Mouse (Mus musculus) small intestine, adult 2 months (tissue): ENCODE results near the gene Tmem150c. TPM values are rescaled to one million over a fixed set of nuclear protein-coding genes. Genes with fewer than 3 reads are reported as not detected.

Source experiments
- H3K27ac ChIP-seq: fragments of 200-500 bp; 2 replicates; pipeline ENCODE4 v1.5.1; 2012; ENCODE audit warnings: low read depth, low read length, control low read depth, inconsistent platforms; ENCODE audit not compliant: insufficient read depth
- H3K27me3 ChIP-seq: fragments of 200-500 bp; 2 replicates; pipeline ENCODE4 v1.6.1; 2012; ENCODE audit warnings: mild to moderate bottlenecking, moderate library complexity, low read length, inconsistent platforms; ENCODE audit not compliant: control insufficient read depth, insufficient read depth
- H3K36me3 ChIP-seq: fragments of 200-500 bp; 2 replicates; pipeline ENCODE4 v1.6.1; 2012; ENCODE audit warnings: mild to moderate bottlenecking, low read length, control low read depth, inconsistent platforms; ENCODE audit not compliant: control insufficient read depth, insufficient read depth
- H3K4me1 ChIP-seq: fragments of 200-500 bp; 2 replicates; pipeline ENCODE4 v1.6.1; 2012; ENCODE audit warnings: low read length, inconsistent platforms, mixed read lengths; ENCODE audit not compliant: control insufficient read depth, insufficient read depth, insufficient read length
- H3K4me3 ChIP-seq: fragments of 200-500 bp; 2 replicates; pipeline ENCODE4 v1.5.1; 2012; ENCODE audit warnings: low read depth, mild to moderate bottlenecking, control low read depth, inconsistent platforms, low read length, moderate library complexity
- CTCF ChIP-seq: fragments of 200-500 bp; IDR thresholded peaks from 2 replicates; pipeline ENCODE4 v1.5.1; 2012; ENCODE audit warnings: low read depth, mild to moderate bottlenecking, control low read depth, inconsistent platforms, low read length, moderate library complexity, mixed read lengths; ENCODE audit not compliant: insufficient replicate concordance, insufficient read length; ENCODE audit errors: extremely low read depth
- POLR2A ChIP-seq: fragments of 200-500 bp; IDR thresholded peaks from 2 replicates; pipeline ENCODE4 v1.6.1; 2012; ENCODE audit warnings: low read depth, mild to moderate bottlenecking, control low read depth, inconsistent platforms, low read length, moderate library complexity
- WGBS: fragments of 180-500 bp; shearing (Covaris S2); methylation state at CpG from one replicate; pipeline ENCODE4 v1.1.7; 2018; 5-methylcytosine and 5-hydroxymethylcytosine counted together
- polyA plus RNA-seq: library from polyadenylated mRNA; depleted of rRNA; stranded (reverse); fragments of >200 nt; gene quantifications from 2 replicates; pipeline ENCODE4 v1.2.3, GENCODE M21; 2012; rRNA removed

Tmem150c gene
- polyA plus RNA-seq, 1 experiment, result 0.04 TPM

DNA sequence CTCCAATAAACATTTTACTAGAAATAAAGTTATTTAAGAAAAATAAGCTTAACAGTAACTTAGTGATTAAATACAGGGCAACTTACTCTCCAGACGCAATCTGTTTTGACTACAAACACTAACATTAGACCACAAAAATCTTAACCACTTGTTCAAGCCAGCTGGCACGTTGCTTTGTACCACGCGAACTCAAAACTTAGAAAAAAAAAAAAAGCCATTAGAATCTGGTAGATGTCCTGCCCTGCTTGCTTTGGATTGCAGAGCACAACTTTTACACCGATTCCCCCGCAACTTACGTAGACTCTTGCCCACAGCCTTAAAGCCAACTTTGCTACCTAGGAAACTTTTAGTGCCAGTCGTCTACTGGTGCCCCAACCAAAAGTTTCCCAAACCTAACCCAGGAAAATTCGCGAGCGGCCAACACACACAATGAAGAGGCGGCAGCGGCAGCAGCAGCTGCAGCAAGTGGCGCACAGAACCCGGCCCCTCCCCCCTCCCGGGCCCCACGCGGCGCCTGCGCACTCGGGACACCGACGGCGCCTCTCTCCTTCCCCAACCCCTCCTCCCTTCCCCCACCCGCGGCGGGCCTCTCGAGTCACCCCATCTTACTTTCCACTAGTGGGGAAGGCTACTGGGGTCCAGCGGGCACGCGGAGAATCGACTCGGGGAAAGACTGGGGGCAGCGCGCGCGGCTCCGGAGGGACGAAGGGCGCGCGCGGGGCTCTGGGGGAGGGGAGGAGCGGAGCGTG, 121.5 kb downstream of the Tmem150c start:
- TF ChIP-seq CTCF, result no peak
- no peak for TF ChIP-seq POLR2A
- Histone ChIP-seq H3K27me3 (no peaks in the 10 kb centered on the region), H3K36me3 (peaks cover 25% of the 10 kb centered on the region), H3K4me1 (peaks cover 12% of the 10 kb centered on the region), H3K27ac (peak overlapping the region; percentile 91), H3K4me3 (peak overlapping the region; percentile 91)
- WGBS, result under 1% methylated on average over 45 of the region's 45 CpGs

DNA sequence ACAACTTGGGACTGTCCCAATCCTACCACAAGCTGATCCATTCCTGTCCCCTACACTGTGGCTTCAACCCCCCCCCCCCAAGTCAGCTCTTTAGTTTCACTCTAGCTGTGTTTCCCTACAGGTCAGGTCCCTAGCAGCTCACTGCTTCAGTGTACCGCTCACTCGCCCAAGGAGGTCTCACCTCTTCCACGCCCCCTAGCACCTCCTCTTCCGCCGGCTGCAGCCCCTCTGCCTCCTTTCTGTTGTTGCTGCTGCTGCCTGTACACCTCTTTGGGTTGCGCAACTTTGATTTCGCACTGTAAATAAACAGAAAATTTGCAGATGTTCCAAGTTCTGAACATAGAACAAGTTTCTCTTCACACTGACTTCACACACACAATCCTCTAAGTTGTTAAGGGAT, 122.9 kb downstream of the Tmem150c start:
- peaks cover 33% of the 10 kb centered on the region for H3K36me3 ChIP-seq
- no peak overlapping the region for H3K27ac ChIP-seq
- no peak for TF ChIP-seq POLR2A
- no peak for TF ChIP-seq CTCF
- H3K4me1 ChIP-seq, result peaks cover 8% of the 10 kb centered on the region
- H3K4me3 ChIP-seq, result peak overlapping the region; percentile 50
- 3% methylated on average over 7 of the region's 7 CpGs for WGBS
- no peaks in the 10 kb centered on the region for H3K27me3 ChIP-seq

DNA sequence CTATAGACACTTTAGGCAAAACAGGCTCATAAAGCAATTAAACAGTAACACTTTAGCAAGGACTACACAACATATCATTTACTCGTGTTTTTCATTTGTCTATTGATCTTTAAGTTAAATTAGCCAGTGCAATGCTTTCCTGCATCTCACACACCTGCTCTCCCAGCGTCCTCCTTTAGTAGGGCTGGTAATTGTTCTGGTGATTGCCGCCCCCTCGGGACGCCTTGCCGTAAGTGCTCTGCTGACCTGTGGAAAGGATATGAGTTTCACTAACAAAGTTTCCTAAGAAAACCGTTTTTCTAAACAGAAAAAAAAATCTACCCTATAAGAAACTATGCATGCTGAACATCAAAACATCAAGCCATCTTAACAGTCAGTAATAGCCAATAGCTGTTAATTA, 123.7 kb downstream of the Tmem150c start:
- TF ChIP-seq POLR2A, result no peak
- TF ChIP-seq CTCF, result peak; percentile 28; the same call in 1 of the 2 replicates
- H3K4me1 ChIP-seq, result peaks cover 5% of the 10 kb centered on the region
- 8% methylated on average over 7 of the region's 7 CpGs for WGBS
- peaks cover 33% of the 10 kb centered on the region for H3K36me3 ChIP-seq
- no peak overlapping the region for H3K4me3 ChIP-seq
- H3K27me3 ChIP-seq, result no peaks in the 10 kb centered on the region
- H3K27ac ChIP-seq, result no peak overlapping the region

DNA sequence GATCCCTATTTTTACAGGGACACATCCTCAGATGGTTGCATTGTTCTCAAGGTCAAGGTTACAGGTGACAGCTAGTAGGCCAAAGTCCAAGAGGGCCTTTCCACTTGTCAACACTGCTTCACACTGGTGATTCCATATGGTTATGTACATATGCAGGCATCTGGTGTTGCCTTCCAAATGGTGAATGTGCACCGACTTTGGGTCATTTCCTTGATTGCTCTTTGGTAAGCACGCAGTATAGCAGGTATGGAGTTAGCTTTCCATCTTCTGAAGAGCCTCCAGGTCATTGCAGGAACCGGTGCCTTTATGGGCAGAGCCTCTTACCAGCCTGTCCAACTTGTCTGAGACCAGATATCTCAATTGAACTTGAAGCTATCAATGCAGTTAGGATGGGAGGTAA, 127.0 kb downstream of the Tmem150c start:
- Histone ChIP-seq H3K27ac (no peak overlapping the region), H3K27me3 (no peaks in the 10 kb centered on the region), H3K36me3 (peaks cover 33% of the 10 kb centered on the region), H3K4me1 (peaks cover 5% of the 10 kb centered on the region; the same call in 1 of the 2 replicates), H3K4me3 (no peak overlapping the region)
- TF ChIP-seq POLR2A (no peak), CTCF (no peak)
- 70% methylated on average over 3 of the region's 3 CpGs for WGBS

DNA sequence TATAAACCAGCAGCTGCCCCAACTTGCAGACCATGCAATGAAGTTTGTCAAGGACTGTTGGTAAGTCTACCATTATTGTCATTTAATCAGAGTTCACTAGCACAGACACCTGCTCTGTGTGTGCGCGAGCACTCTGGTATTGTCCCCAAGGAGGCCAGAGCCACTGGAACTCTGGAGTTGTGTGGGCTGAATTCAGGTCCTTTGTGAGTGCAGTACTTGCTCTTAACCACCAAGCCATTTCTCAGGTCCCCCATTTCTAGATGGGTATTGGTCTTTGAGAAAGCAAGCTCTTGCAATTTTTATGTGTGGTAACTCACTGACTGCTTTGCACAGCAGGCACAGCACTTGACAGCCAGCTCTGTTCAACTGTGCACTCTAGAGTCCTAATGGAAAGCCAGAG, 127.5 kb downstream of the Tmem150c start:
- no peak overlapping the region for H3K4me3 ChIP-seq
- peaks cover 5% of the 10 kb centered on the region; the same call in 1 of the 2 replicates for H3K4me1 ChIP-seq
- no peaks in the 10 kb centered on the region for H3K27me3 ChIP-seq
- 93% methylated on average over 2 of the region's 2 CpGs for WGBS
- H3K36me3 ChIP-seq, result peaks cover 29% of the 10 kb centered on the region
- H3K27ac ChIP-seq, result no peak overlapping the region
- TF ChIP-seq CTCF (0 out of 2 replicates have a peak, but pooled peaks have one; percentile 4), POLR2A (no peak)

DNA sequence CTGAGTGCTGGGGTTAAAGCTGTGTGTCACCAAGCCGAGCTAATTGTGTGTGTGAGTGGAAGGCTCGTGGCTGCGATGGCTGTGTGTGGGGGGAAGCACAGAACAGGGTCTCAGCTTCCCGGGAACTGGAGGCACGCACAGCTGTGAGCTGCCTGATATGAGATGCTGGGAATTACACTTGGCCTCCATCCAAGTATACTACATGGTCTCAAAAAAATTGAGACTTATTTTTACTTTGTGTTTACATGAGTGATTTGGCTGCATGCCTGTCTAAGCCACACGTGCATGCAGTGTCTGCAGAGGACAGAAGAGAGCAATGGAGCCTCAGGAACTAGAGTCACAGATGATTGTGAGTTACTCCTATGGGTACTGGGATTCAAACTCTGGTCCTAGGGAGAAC, 129.5 kb downstream of the Tmem150c start:
- peaks cover 20% of the 10 kb centered on the region for H3K36me3 ChIP-seq
- H3K27ac ChIP-seq, result no peak overlapping the region
- peaks cover 2% of the 10 kb centered on the region; the same call in 1 of the 2 replicates for H3K4me1 ChIP-seq
- WGBS, result 10% methylated on average over 6 of the region's 6 CpGs
- TF ChIP-seq CTCF (no peak), POLR2A (no peak)
- H3K27me3 ChIP-seq, result no peaks in the 10 kb centered on the region
- no peak overlapping the region for H3K4me3 ChIP-seq

Other genes starting within 250 kb of the Tmem150c start
- gene Hnrnpd, start 180.9 kb downstream of the Tmem150c start, polyA plus RNA-seq, result 22.4 and 79.4 TPM in 2 replicates
- gene 4930524J08Rik, start 180.7 kb downstream of the Tmem150c start, polyA plus RNA-seq, result 1.8 and 5.6 TPM in 2 replicates
- 14.4 and 41.0 TPM in 2 replicates for gene Hnrnpdl, start 120.1 kb downstream of the Tmem150c start, polyA plus RNA-seq
- gene Enoph1, start 119.8 kb downstream of the Tmem150c start, polyA plus RNA-seq, result 14.4 and 33.9 TPM in 2 replicates